12 mouse cellular contexts compared by ENCODE assay signal in the genomic region with DNA sequence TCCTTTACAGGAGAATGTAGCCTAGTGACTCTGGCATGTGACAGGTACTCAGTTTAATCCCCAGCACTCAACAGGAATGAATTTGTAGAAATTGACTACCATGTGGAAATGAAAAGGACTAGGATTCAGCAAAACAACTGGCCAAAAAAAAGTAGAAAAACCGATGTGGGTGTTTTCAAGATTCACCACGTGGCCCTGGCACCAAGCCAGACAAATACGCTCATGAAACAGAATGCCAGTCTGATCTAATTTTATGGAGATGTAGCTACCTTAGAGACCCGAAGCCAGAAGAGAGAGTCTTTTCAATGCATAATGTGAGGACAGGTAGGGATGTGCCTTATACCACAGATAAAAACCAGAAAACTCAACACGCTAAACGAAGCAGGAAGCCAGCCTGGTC. TPM values are rescaled to one million over a fixed set of nuclear protein-coding genes. Genes with fewer than 3 reads are reported as not detected.
DNase-seq lines count a peak whose midpoint lies in the region; ATAC-seq and TF ChIP-seq lines count a peak whose summit lies in the region.
"Had no signal": no experiment of that assay in that cellular context is flagged by ENCODE, and none has a peak within 500 bp of the region (broad histone marks: within the 10 kb centered on the region; RNA-seq: fewer than 3 reads in every experiment).

No protein-coding gene starts in this region.

- H3K27ac ChIP-seq in forebrain, postnatal 0 days (ENCODE audit: low read depth, low read length): no peak overlapping the region
- no peak overlapping the region for H3K27ac ChIP-seq in forebrain, embryonic 16.5 days (ENCODE audit: low read length)
- no peak overlapping the region for H3K27ac ChIP-seq in lung, embryonic 14.5 days (ENCODE audit: low read depth)
- H3K27ac ChIP-seq: embryonic facial prominence, embryonic 15.5 days; liver, embryonic 15.5 days had no signal

- ATAC-seq in forebrain, postnatal 0 days: no peak
- no peak for ATAC-seq in forebrain, embryonic 16.5 days
- no peak for ATAC-seq in lung, embryonic 14.5 days (ENCODE audit: insufficient read depth)
- ATAC-seq: intestine, embryonic 16.5 days had no signal

- no peaks in the 10 kb centered on the region for H3K27me3 ChIP-seq in forebrain, postnatal 0 days (ENCODE audit: insufficient read depth, low read length)
- H3K27me3 ChIP-seq in forebrain, embryonic 16.5 days (replicated peaks; ENCODE audit: control insufficient read depth, insufficient read depth, low read length): no peaks in the 10 kb centered on the region
- H3K27me3 ChIP-seq in lung, embryonic 14.5 days (ENCODE audit: insufficient read depth, low read length): no peaks in the 10 kb centered on the region
- H3K27me3 ChIP-seq: embryonic facial prominence, embryonic 15.5 days; liver, embryonic 15.5 days; megakaryocyte, embryonic 14.5 days had no signal

- no peaks in the 10 kb centered on the region for H3K9me3 ChIP-seq in forebrain, postnatal 0 days (ENCODE audit: low read length)
- no peaks in the 10 kb centered on the region for H3K9me3 ChIP-seq in forebrain, embryonic 16.5 days (ENCODE audit: control insufficient read depth, low read length)
- no peaks in the 10 kb centered on the region for H3K9me3 ChIP-seq in lung, embryonic 14.5 days (ENCODE audit: low read depth, low read length)
- H3K9me3 ChIP-seq: embryonic facial prominence, embryonic 15.5 days; liver, embryonic 15.5 days; megakaryocyte, embryonic 14.5 days had no signal

- no peak for TF ChIP-seq CTCF in forebrain, postnatal 0 days (IDR thresholded peaks at IDR 0.05; ENCODE audit: low read depth)
- TF ChIP-seq CTCF in lung, embryonic 14.5 days (IDR thresholded peaks at IDR 0.05; ENCODE audit: low read depth): no peak

- no peak overlapping the region for H3K4me2 ChIP-seq in forebrain, postnatal 0 days (ENCODE audit: low read depth)
- H3K4me2 ChIP-seq in forebrain, embryonic 16.5 days (ENCODE audit: low read length): no peak overlapping the region
- H3K4me2 ChIP-seq in lung, embryonic 14.5 days: no peak overlapping the region
- H3K4me2 ChIP-seq: embryonic facial prominence, embryonic 15.5 days; liver, embryonic 15.5 days had no signal

- peak; percentile 56 for DNase-seq in forebrain, postnatal 0 days
- DNase-seq in lung, embryonic 14.5 days: peak; percentile 52
- DNase-seq in lung, postnatal 4 days: no peak
- DNase-seq in CD4-positive helper T cell, adult 2 months (ENCODE audit: low read depth, low spot score): peak; percentile 30
- DNase-seq in T-cell, adult 2 months (ENCODE audit: low spot score): peak; percentile 46
- DNase-seq in gastrocnemius, adult 18-20 months (ENCODE audit: low spot score): no peak
- DNase-seq in urinary bladder, postnatal 10 days (ENCODE audit: low spot score): no peak

- H3K9ac ChIP-seq in forebrain, postnatal 0 days: no peak overlapping the region
- H3K9ac ChIP-seq in forebrain, embryonic 16.5 days (replicated peaks; ENCODE audit: low read depth, low read length): no peak overlapping the region
- H3K9ac ChIP-seq in lung, embryonic 14.5 days: no peak overlapping the region
- H3K9ac ChIP-seq: embryonic facial prominence, embryonic 15.5 days; liver, embryonic 15.5 days had no signal

- H3K4me3 ChIP-seq in forebrain, postnatal 0 days (ENCODE audit: low read depth, low read length): no peak overlapping the region
- no peak overlapping the region for H3K4me3 ChIP-seq in forebrain, embryonic 16.5 days (replicated peaks; ENCODE audit: low read length)
- no peak overlapping the region for H3K4me3 ChIP-seq in lung, embryonic 14.5 days (ENCODE audit: low read depth, low read length)
- H3K4me3 ChIP-seq: embryonic facial prominence, embryonic 15.5 days; liver, embryonic 15.5 days had no signal

- 34% methylated on average over 6 of the region's 6 CpGs for WGBS in forebrain, postnatal 0 days
- WGBS in forebrain, embryonic 16.5 days: 46% methylated on average over 6 of the region's 6 CpGs
- 43% methylated on average over 6 of the region's 6 CpGs for WGBS in lung, embryonic 14.5 days

- H3K36me3 ChIP-seq in forebrain, postnatal 0 days (ENCODE audit: insufficient read depth): no peaks in the 10 kb centered on the region
- H3K36me3 ChIP-seq in forebrain, embryonic 16.5 days (ENCODE audit: control insufficient read depth, insufficient read depth): no peaks in the 10 kb centered on the region
- H3K36me3 ChIP-seq in lung, embryonic 14.5 days (ENCODE audit: insufficient read depth): no peaks in the 10 kb centered on the region
- H3K36me3 ChIP-seq: liver, embryonic 15.5 days had no signal

- H3K4me1 ChIP-seq in forebrain, postnatal 0 days (ENCODE audit: insufficient read depth): peaks cover 13% of the 10 kb centered on the region; the same call in 1 of the 2 replicates
- H3K4me1 ChIP-seq in forebrain, embryonic 16.5 days (replicated peaks; ENCODE audit: control insufficient read depth, insufficient read depth, low read length): peaks cover 15% of the 10 kb centered on the region
- H3K4me1 ChIP-seq in lung, embryonic 14.5 days (ENCODE audit: insufficient read depth): 0 out of 2 replicates have a peak, but pooled peaks cover 4% of the 10 kb centered on the region
- H3K4me1 ChIP-seq: liver, embryonic 15.5 days had no signal

RNA-seq across cellular contexts. Expression of gene Auh, which starts 54.4 kb away (rescaled TPM):
- 50.3 and 56.2 TPM in 2 replicates for total RNA-seq in forebrain, postnatal 0 days (2014; rRNA removed)
- 55.3 and 58.7 TPM in 2 replicates for polyA plus RNA-seq in forebrain, postnatal 0 days (2015; fragmentation: Nextera tagmentation; extraction: Ambion mirVana)
- polyA plus RNA-seq in forebrain, embryonic 16.5 days (2015; fragmentation: Nextera tagmentation; extraction: Ambion mirVana): 60.9 and 63.5 TPM in 2 replicates
- polyA plus RNA-seq in lung, embryonic 14.5 days (2014; fragmentation: Nextera tagmentation; extraction: Ambion mirVana): 32.3 and 34.8 TPM in 2 replicates
- 10 to 100 TPM; 77.8 to 81.5 TPM for total RNA-seq in gastrocnemius, adult 18-20 months (2021)

Comparison
In these comparisons a context has a peak if more than half of its experiments do, and no peak if none do; other contexts are left out.
1. DNase-seq: peak in forebrain, postnatal 0 days (single experiment), lung, embryonic 14.5 days (single experiment), CD4-positive helper T cell, adult 2 months (single experiment) and T-cell, adult 2 months (single experiment); none in lung, postnatal 4 days (0 of 2), gastrocnemius, adult 18-20 months (single experiment) and urinary bladder, postnatal 10 days (single experiment).